ENCODE assay signal across 24 mouse cellular contexts in the genomic region with DNA sequence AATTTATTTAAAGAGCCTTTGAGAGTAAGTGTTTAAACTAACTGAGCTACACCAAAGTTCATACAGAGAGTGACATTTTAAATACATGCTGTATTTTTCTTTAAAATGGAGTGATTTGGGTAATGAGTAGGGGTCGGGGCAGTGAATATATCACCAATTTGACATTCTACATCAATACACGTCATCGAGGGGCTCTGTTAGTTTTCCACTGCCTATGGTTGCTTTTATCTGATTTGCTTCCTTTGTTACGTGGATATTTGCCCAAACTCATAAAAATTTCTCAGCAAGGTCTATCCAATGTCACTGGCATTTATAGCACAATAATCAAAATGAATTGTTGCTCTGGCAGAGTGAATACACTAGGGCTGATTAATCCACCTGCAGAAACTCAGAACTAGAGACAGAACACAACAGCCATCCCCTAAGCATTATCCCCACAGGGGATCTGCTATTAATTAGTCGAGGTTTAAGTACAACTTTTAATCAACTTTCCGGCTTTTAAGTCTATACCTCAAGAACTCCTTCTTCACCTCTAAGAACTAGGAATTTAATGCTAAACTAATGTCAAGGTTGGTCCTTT.
DNase-seq lines count a peak whose midpoint lies in the region; ATAC-seq lines count a peak whose summit lies in the region.
"Had no signal": no experiment of that assay in that cellular context is flagged by ENCODE, and none has a peak within 500 bp of the region (broad histone marks: within the 10 kb centered on the region; RNA-seq: fewer than 3 reads in every experiment).

No protein-coding gene starts in this region.

- DNase-seq in kidney, postnatal 10 days, result no peak
- DNase-seq in kidney, adult 18-20 months, result no peak
- DNase-seq: adrenal gland, adult 8-10 months; adrenal gland, postnatal 14 days; adrenal gland, postnatal 36 days; B cell, adult 2 months; cerebellum, adult 11-12 months; cerebellum, adult 2 months; cerebellum, adult 9-10 months; cerebellum, postnatal 10 days; cerebellum, postnatal 25 days had no signal

- peaks cover 3% of the 10 kb centered on the region; the same call in 1 of the 2 replicates for H3K9me3 ChIP-seq in kidney, embryonic 14.5 days (ENCODE audit: control insufficient read depth, low read length)
- no peaks in the 10 kb centered on the region for H3K9me3 ChIP-seq in kidney, embryonic 16.5 days (ENCODE audit: low read length)
- no peaks in the 10 kb centered on the region for H3K9me3 ChIP-seq in neural tube, embryonic 14.5 days (ENCODE audit: control insufficient read depth, low read length)
- H3K9me3 ChIP-seq in neural tube, embryonic 15.5 days (replicated peaks), result 0 out of 2 replicates have a peak, but pooled peaks cover 2% of the 10 kb centered on the region
- H3K9me3 ChIP-seq: embryonic facial prominence, embryonic 12.5 days; forebrain, embryonic 13.5 days; forebrain, embryonic 15.5 days; G1E had no signal

- no peaks in the 10 kb centered on the region for H3K27me3 ChIP-seq in kidney, embryonic 14.5 days (ENCODE audit: control insufficient read depth, insufficient read depth, low read length)
- no peaks in the 10 kb centered on the region for H3K27me3 ChIP-seq in kidney, embryonic 16.5 days (ENCODE audit: insufficient read depth, low read length)
- no peaks in the 10 kb centered on the region for H3K27me3 ChIP-seq in neural tube, embryonic 14.5 days (ENCODE audit: control insufficient read depth, insufficient read depth, low read length)
- H3K27me3 ChIP-seq in neural tube, embryonic 15.5 days (replicated peaks), result no peaks in the 10 kb centered on the region
- H3K27me3 ChIP-seq: CH12.LX; embryonic facial prominence, embryonic 12.5 days; forebrain, embryonic 13.5 days; forebrain, embryonic 15.5 days; Patski had no signal

- WGBS in kidney, embryonic 14.5 days, result 41% methylated on average over 6 of the region's 6 CpGs
- WGBS in kidney, embryonic 16.5 days, result 42% methylated on average over 6 of the region's 6 CpGs
- WGBS in neural tube, embryonic 14.5 days, result 70% methylated on average over 6 of the region's 6 CpGs
- 58% methylated on average over 6 of the region's 6 CpGs for WGBS in neural tube, embryonic 15.5 days

- ATAC-seq in kidney, embryonic 14.5 days (ENCODE audit: low FRiP score, low TSS enrichment), result peak; percentile 90
- ATAC-seq in kidney, embryonic 16.5 days (ENCODE audit: low FRiP score, low TSS enrichment), result peak; percentile 74; the same call in 1 of the 2 replicates
- peak; percentile 51 for ATAC-seq in neural tube, embryonic 14.5 days (ENCODE audit: low read depth)
- no peak for ATAC-seq in neural tube, embryonic 15.5 days (ENCODE audit: low FRiP score)
- ATAC-seq: activated CD4-positive, CD25-positive, alpha-beta regulatory T cell, adult 4 months; CD4-positive, CD25-positive, alpha-beta regulatory T cell, adult 4 months; forebrain, embryonic 13.5 days; forebrain, embryonic 15.5 days; Patski had no signal

- no peak overlapping the region for H3K4me2 ChIP-seq in kidney, embryonic 14.5 days (replicated peaks; ENCODE audit: low read depth, low read length)
- no peak overlapping the region for H3K4me2 ChIP-seq in kidney, embryonic 16.5 days (replicated peaks; ENCODE audit: low read depth, low read length)
- no peak overlapping the region for H3K4me2 ChIP-seq in neural tube, embryonic 14.5 days (ENCODE audit: low read depth, low read length)
- H3K4me2 ChIP-seq in neural tube, embryonic 15.5 days, result no peak overlapping the region
- H3K4me2 ChIP-seq: embryonic facial prominence, embryonic 12.5 days; forebrain, embryonic 13.5 days; forebrain, embryonic 15.5 days had no signal

- H3K9ac ChIP-seq in kidney, embryonic 14.5 days (ENCODE audit: low read depth, low read length), result no peak overlapping the region
- no peak overlapping the region for H3K9ac ChIP-seq in kidney, embryonic 16.5 days (replicated peaks; ENCODE audit: low read length)
- no peak overlapping the region for H3K9ac ChIP-seq in neural tube, embryonic 14.5 days (replicated peaks; ENCODE audit: low read depth, low read length)
- no peak overlapping the region for H3K9ac ChIP-seq in neural tube, embryonic 15.5 days (replicated peaks)
- H3K9ac ChIP-seq: embryonic facial prominence, embryonic 12.5 days; forebrain, embryonic 13.5 days; forebrain, embryonic 15.5 days had no signal

- H3K4me1 ChIP-seq in kidney, embryonic 14.5 days (ENCODE audit: control insufficient read depth, insufficient read depth, low read length), result no peaks in the 10 kb centered on the region
- no peaks in the 10 kb centered on the region for H3K4me1 ChIP-seq in kidney, embryonic 16.5 days (ENCODE audit: insufficient read depth, low read length)
- H3K4me1 ChIP-seq in neural tube, embryonic 14.5 days (ENCODE audit: control insufficient read depth, insufficient read depth, low read length), result no peaks in the 10 kb centered on the region
- H3K4me1 ChIP-seq in neural tube, embryonic 15.5 days, result no peaks in the 10 kb centered on the region
- H3K4me1 ChIP-seq: embryonic facial prominence, embryonic 10.5 days; embryonic facial prominence, embryonic 12.5 days; forebrain, embryonic 13.5 days; forebrain, embryonic 15.5 days had no signal

- no peaks in the 10 kb centered on the region for H3K36me3 ChIP-seq in kidney, embryonic 14.5 days (ENCODE audit: control insufficient read depth, insufficient read depth, low read length)
- H3K36me3 ChIP-seq in kidney, embryonic 16.5 days (ENCODE audit: insufficient read depth, low read length), result no peaks in the 10 kb centered on the region
- no peaks in the 10 kb centered on the region for H3K36me3 ChIP-seq in neural tube, embryonic 14.5 days (ENCODE audit: control insufficient read depth, insufficient read depth, low read length)
- no peaks in the 10 kb centered on the region for H3K36me3 ChIP-seq in neural tube, embryonic 15.5 days
- H3K36me3 ChIP-seq: embryonic facial prominence, embryonic 10.5 days; embryonic facial prominence, embryonic 12.5 days; forebrain, embryonic 15.5 days; G1E had no signal

- no peak overlapping the region for H3K27ac ChIP-seq in kidney, embryonic 14.5 days (ENCODE audit: low read depth, low read length)
- H3K27ac ChIP-seq in kidney, embryonic 16.5 days (ENCODE audit: low read length), result no peak overlapping the region
- H3K27ac ChIP-seq in neural tube, embryonic 14.5 days (ENCODE audit: low read depth, low read length), result no peak overlapping the region
- no peak overlapping the region for H3K27ac ChIP-seq in neural tube, embryonic 15.5 days (replicated peaks)
- H3K27ac ChIP-seq: embryonic facial prominence, embryonic 10.5 days; embryonic facial prominence, embryonic 12.5 days; forebrain, embryonic 13.5 days; forebrain, embryonic 15.5 days had no signal

- H3K4me3 ChIP-seq in kidney, embryonic 14.5 days (ENCODE audit: low read length), result no peak overlapping the region
- no peak overlapping the region for H3K4me3 ChIP-seq in kidney, embryonic 16.5 days (ENCODE audit: low read length)
- no peak overlapping the region for H3K4me3 ChIP-seq in neural tube, embryonic 14.5 days (ENCODE audit: low read depth, low read length)
- no peak overlapping the region for H3K4me3 ChIP-seq in neural tube, embryonic 15.5 days (replicated peaks)
- H3K4me3 ChIP-seq: embryonic facial prominence, embryonic 10.5 days; embryonic facial prominence, embryonic 12.5 days; forebrain, embryonic 13.5 days; forebrain, embryonic 15.5 days had no signal
